Mouse (Mus musculus): ENCODE results near the gene Olfr77.

Olfr77 gene

DNA sequence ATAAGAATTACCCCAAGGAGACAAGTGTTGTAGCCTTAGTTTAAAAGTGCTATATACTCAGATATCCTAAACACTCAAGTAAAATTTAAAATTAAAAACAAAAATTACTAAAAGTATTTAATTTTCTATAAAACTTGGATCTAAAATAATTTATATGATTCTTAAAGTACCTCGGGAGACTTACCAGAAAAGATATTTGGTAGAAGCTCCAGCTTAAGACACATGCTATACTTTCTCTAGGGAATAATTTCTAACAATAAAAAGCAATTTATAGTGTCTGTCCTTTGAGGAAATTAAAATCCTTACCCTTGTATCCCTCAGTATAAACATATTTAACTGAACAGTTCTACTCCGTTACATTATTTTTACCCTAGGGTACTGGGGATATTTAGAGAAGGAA is at the start of gene Olfr77:
Gene Olfr77, plus strand, starts transcription at position 301 of the 400 bp plus-strand sequence.
- no peak for DNase-seq

DNA sequence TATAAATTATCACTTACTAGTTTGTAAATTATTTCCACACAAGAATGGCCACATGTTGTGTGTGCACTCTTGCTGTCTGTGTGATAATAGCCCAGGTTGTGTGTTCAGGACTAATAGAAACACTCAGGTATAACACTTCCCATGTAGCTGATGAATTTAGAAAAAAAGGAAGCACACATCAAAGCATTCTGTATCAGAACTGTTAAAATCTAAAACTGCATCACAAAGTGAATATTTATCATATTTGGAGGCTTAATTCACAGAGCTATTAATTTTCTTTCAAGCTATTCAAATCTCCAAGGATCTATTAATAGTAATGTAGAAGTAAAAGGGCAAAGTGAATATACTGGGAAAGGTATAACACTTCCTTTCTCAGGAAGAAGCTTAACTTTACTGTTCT is 28.8 kb upstream of the Olfr77 start, which contains the start of gene Olfr862:
Gene Olfr862, minus strand, starts transcription at position 101 of the 400 bp plus-strand sequence.
- DNase-seq: no peak

DNA sequence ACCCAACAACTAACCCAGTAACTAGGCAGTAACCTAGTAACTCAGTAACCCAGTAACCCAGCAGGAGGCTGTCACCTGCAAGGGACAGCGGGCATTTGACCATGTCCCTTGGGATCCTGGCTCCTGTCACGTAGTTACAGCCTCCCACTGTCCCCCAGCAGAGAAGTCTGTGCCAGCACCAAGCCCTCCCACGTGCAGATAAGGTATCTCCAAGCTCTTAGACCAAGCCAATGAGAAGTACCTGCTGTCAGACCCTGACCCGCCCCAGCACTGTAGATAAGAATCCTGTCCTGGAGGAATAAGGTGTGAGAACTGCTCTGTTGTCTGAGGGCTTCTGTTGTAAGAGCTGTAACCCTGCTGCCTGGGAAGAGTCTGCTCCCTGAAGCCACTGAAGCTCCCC is 5.5 kb upstream of the Olfr77 start:
- DNase-seq: no peak
